Mouse (Mus musculus) cortical plate, adult 2 months (tissue): ENCODE results near the gene Tcp11.

ENCODE experiments used
- CTCF ChIP-seq: fragments of 200-500 bp; IDR thresholded peaks from 2 replicates; pipeline ENCODE4 v1.5.1; 2011; ENCODE audit warnings: mild to moderate bottlenecking, control low read depth, low read length; ENCODE audit not compliant: insufficient read depth; ENCODE audit errors: extremely low read depth
- POLR2A ChIP-seq: fragments of 200-500 bp; IDR thresholded peaks from 2 replicates; pipeline ENCODE4 v1.6.1; 2011; ENCODE audit warnings: mild to moderate bottlenecking, low read length, control low read depth; ENCODE audit not compliant: insufficient read depth; ENCODE audit errors: extremely low read depth

GRCm38 (mm10) chr17:28101284-28101887, 20.9 kb upstream of the Tcp11 start:
- TF ChIP-seq CTCF (no peak), POLR2A (no peak)
